Mouse (Mus musculus): ENCODE data around the gene C1qtnf2. TPM values are rescaled to one million over a fixed set of nuclear protein-coding genes. Genes with fewer than 3 reads are reported as not detected.
A peak's percentile ranks its signal among the peaks of the same experiment; 100 is the strongest.

Gene C1qtnf2
- 1.7 and 2.1 TPM in 2 replicates for polyA plus RNA-seq (2016; fragmentation: Nextera tagmentation; extraction: Ambion mirVana)

GRCm38 (mm10) chr11:43474225-43474774 lies at the start of gene C1qtnf2:
Gene C1qtnf2, plus strand, starts transcription at chr11:43474276.
- no peak within 1 kb of the TSS for H3K27ac ChIP-seq
- H3K36me3 ChIP-seq (replicated peaks) = no peaks in the 10 kb centered on the region
- ATAC-seq (ENCODE audit: low FRiP score) = peak; percentile 71
- H3K27me3 ChIP-seq = peaks cover 18% of the 10 kb centered on the region
- peaks cover 10% of the 10 kb centered on the region for H3K4me1 ChIP-seq
- 2% methylated on average over 24 of the region's 24 CpGs for WGBS
- H3K4me3 ChIP-seq (replicated peaks) = peak within 1 kb of the TSS; percentile 35
- H3K9me3 ChIP-seq = no peaks in the 10 kb centered on the region
- peak within 1 kb of the TSS; percentile 64 for H3K4me2 ChIP-seq
- H3K9ac ChIP-seq = peak within 1 kb of the TSS; percentile 33; the same call in 1 of the 2 replicates

DNA sequence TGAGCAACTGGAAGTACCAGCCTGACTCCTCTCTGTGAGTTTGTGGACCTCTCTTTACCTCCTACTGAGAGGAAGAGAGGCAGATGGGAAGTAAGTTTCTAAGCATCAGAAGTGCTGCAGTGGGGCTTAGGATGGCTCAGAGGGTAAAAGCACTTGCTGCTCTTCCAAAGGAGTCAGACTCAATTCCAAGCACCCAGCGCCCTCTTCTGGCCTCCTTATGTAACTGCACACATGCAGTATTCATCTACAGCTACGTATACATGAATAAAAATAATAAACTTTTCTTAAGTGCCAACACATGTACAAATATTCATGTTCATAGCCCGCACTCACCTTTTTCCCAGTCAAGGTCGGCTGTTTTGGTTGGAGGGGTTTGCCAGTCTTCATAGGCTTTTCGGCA lies 49.7 kb upstream of the C1qtnf2 start:
- no peak overlapping the region for H3K27ac ChIP-seq
- H3K4me3 ChIP-seq (replicated peaks) = no peak overlapping the region
- WGBS = 77% methylated on average over 5 of the region's 5 CpGs
- no peak overlapping the region; the same call in 1 of the 2 replicates for H3K9ac ChIP-seq
- H3K27me3 ChIP-seq = no peaks in the 10 kb centered on the region
- ATAC-seq (ENCODE audit: low FRiP score) = no peak
- H3K36me3 ChIP-seq (replicated peaks) = no peaks in the 10 kb centered on the region
- peaks cover 9% of the 10 kb centered on the region; the same call in 1 of the 2 replicates for H3K4me1 ChIP-seq
- no peaks in the 10 kb centered on the region for H3K9me3 ChIP-seq
- H3K4me2 ChIP-seq = no peak overlapping the region

DNA sequence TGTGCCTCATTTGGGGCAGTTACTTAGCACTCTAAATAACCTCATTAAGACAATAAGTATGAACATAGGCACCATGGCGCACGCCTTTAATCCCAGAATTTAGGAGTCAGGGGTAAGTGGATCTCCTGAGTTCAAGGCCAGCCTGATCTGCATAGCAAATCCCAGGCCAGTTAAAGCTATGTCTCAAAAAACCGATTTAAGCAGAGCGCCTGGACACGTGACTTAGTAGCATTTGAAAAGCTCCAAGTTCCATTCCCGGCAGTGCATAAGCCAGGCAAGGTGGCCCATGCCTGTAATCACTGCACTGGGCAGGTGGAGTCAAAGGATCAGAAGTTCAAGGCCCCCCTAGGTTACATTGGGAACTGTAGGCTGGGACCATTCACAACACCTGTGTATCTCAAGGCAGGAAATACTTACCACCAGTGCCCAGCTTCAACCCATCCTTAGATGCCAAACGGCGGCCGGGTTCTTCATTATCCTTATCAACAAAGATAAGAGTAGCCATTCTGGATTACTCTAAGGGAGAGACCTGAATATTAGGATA lies 48.8 kb upstream of the C1qtnf2 start:
- peak overlapping the region; percentile 59 for H3K4me3 ChIP-seq (replicated peaks)
- peaks cover 9% of the 10 kb centered on the region; the same call in 1 of the 2 replicates for H3K4me1 ChIP-seq
- no peaks in the 10 kb centered on the region for H3K27me3 ChIP-seq
- no peaks in the 10 kb centered on the region for H3K9me3 ChIP-seq
- H3K9ac ChIP-seq = no peak overlapping the region
- WGBS = 91% methylated on average over 9 of the region's 9 CpGs
- no peaks in the 10 kb centered on the region for H3K36me3 ChIP-seq (replicated peaks)
- no peak overlapping the region for H3K27ac ChIP-seq
- peak overlapping the region; percentile 58 for H3K4me2 ChIP-seq
- ATAC-seq (ENCODE audit: low FRiP score) = peak; percentile 40; the same call in 1 of the 2 replicates

DNA sequence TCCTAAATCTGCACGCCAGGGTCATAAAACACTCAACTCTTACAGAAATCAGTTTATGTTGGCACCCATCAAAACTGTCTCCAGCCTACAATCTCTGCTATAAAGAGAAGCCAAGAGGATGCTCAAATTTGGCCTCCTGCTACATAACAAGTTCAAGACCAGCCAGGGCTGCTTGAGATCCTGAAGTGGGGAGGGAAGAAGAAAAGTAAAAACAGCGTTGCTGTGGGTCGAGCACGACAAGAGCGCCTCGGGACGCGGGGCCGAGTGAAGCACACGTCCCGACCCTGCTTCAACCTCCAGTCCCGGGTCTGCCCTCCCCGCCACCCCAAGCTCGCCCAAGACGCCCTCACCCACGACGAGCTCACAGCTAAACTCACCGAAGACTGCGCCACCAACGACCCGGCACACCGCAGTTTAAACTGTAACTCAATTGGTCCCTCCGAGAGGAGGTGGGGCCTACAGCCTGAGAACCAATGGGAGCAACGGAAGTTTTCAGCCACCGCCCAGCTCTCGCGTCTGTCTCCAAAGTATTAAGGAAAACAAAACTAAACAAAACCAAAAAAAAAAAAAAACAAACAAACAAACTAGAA lies 48.2 kb upstream of the C1qtnf2 start, which contains the start of gene Pttg1:
Gene Pttg1, minus strand, starts transcription at position 428 of the 590 bp plus-strand sequence.
- WGBS = 3% methylated on average over 27 of the region's 27 CpGs
- Histone ChIP-seq H3K27ac (peak within 1 kb of the TSS; percentile 25; the same call in 1 of the 2 replicates), H3K4me3 (replicated peaks) (peak within 1 kb of the TSS; percentile 59), H3K4me2 (peak within 1 kb of the TSS; percentile 58), H3K9ac (peak within 1 kb of the TSS; percentile 58), H3K4me1 (peaks cover 9% of the 10 kb centered on the region; the same call in 1 of the 2 replicates), H3K9me3 (no peaks in the 10 kb centered on the region), H3K36me3 (replicated peaks) (no peaks in the 10 kb centered on the region), H3K27me3 (no peaks in the 10 kb centered on the region)
- ATAC-seq (ENCODE audit: low FRiP score) = peak; percentile 97

GRCm38 (mm10) chr11:43426414-43426884 lies 47.6 kb upstream of the C1qtnf2 start:
- no peaks in the 10 kb centered on the region for H3K27me3 ChIP-seq
- H3K4me1 ChIP-seq = peaks cover 9% of the 10 kb centered on the region; the same call in 1 of the 2 replicates
- no peak overlapping the region for H3K27ac ChIP-seq
- H3K4me3 ChIP-seq (replicated peaks) = peak overlapping the region; percentile 59
- no peak overlapping the region for H3K9ac ChIP-seq
- H3K36me3 ChIP-seq (replicated peaks) = no peaks in the 10 kb centered on the region
- peak overlapping the region; percentile 58 for H3K4me2 ChIP-seq
- no peaks in the 10 kb centered on the region for H3K9me3 ChIP-seq
- ATAC-seq (ENCODE audit: low FRiP score) = peak; percentile 49; the same call in 1 of the 2 replicates
- 18% methylated on average over 7 of the region's 7 CpGs for WGBS

DNA sequence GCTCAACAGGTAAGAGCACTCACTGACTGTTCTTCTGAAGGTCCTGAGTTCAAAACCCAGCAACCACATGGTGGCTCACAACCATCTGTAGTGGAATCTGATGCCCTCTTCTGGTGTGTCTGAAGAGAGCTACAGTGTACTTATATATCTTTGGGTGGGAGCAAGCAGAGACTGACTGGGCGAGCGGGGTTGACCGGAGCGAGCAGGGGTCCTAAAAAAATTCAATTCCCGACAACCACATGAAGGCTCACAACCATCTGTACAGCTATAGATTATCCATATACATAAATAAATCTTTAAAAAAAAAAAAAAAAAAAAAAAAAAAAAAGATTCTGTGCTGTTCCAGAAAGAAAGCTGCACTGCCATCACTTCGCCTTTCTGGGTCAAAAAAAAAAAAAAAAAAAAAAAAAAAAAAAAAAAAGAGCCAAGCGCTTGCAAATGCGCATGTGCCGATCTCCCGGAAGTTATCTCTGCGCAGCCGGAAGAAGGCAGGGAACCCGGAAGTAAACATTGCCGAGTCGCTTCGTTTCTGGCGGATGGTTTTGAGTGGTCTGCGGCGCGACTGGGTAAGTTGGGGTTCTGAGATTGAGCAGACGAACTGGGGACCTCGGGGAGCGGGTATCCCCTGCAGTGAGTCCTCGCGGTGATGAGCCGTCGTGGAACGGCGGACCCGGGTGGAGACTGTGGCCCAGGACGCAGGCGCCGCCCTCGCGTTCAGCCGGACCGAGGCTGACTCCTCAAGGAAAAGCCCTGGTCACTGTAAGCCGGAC lies 40.6 kb upstream of the C1qtnf2 start, which contains the start of gene Slu7:
Gene Slu7, plus strand, starts transcription at position 491 of the 770 bp plus-strand sequence.
- H3K4me3 ChIP-seq (replicated peaks) = peak within 1 kb of the TSS; percentile 83
- ATAC-seq (ENCODE audit: low FRiP score) = peak; percentile 90
- H3K9me3 ChIP-seq = no peaks in the 10 kb centered on the region
- H3K4me2 ChIP-seq = peak within 1 kb of the TSS; percentile 80
- peaks cover 12% of the 10 kb centered on the region for H3K36me3 ChIP-seq (replicated peaks)
- no peaks in the 10 kb centered on the region for H3K27me3 ChIP-seq
- H3K9ac ChIP-seq = peak within 1 kb of the TSS; percentile 75
- peak within 1 kb of the TSS; percentile 38; the same call in 1 of the 2 replicates for H3K27ac ChIP-seq
- peaks cover 8% of the 10 kb centered on the region for H3K4me1 ChIP-seq
- 7% methylated on average over 38 of the region's 38 CpGs for WGBS

DNA sequence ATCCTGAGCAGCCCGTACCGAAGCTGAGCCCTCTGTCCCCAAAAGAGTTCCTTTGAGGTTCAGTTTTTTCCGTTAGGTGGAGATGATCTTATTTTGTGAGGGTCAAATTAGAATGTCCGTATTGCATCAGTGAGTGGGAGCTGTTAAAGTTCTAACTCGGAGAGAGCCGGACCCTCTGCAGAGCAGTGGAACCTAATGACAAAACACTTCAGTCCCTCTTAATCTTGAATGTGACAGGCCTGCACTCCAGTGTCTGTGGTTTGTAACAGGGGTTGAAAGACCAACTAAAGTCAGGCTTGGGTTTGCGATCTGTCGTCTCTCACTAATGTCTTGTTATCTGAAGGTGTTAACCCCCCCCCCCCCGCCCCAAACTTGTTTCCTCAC lies 40.1 kb upstream of the C1qtnf2 start:
- Histone ChIP-seq H3K4me3 (replicated peaks) (peak overlapping the region; percentile 83), H3K9me3 (no peaks in the 10 kb centered on the region), H3K27ac (peak overlapping the region; percentile 38; the same call in 1 of the 2 replicates), H3K9ac (peak overlapping the region; percentile 75), H3K4me2 (peak overlapping the region; percentile 80), H3K27me3 (no peaks in the 10 kb centered on the region), H3K36me3 (replicated peaks) (peaks cover 18% of the 10 kb centered on the region), H3K4me1 (peaks cover 8% of the 10 kb centered on the region)
- ATAC-seq (ENCODE audit: low FRiP score) = peak; percentile 45
- 7% methylated on average over 9 of the region's 9 CpGs for WGBS

DNA sequence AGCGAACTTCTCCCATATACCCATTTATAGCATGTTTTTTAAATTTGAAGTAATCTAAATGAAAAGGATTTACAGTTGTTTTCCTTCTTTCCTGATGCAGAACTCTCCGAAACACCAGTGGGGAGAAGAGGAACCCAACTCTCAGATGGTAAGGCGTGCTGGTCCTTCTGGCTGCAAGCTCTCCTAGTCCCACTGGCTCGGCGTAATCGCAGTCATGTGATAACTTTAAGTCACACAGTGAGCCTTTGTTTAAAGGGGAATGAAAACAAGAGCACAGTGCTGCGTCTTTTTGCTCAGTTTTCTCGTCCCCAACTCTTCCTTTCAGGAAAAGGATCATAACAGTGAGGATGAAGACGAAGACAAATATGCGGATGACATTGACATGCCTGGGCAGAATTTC lies 33.0 kb upstream of the C1qtnf2 start:
- Histone ChIP-seq H3K9ac (no peak overlapping the region), H3K27ac (no peak overlapping the region), H3K9me3 (no peaks in the 10 kb centered on the region), H3K4me1 (no peaks in the 10 kb centered on the region), H3K36me3 (replicated peaks) (peaks cover 87% of the 10 kb centered on the region), H3K4me2 (no peak overlapping the region), H3K4me3 (replicated peaks) (no peak overlapping the region), H3K27me3 (no peaks in the 10 kb centered on the region)
- ATAC-seq (ENCODE audit: low FRiP score) = no peak
- WGBS = 93% methylated on average over 10 of the region's 10 CpGs

DNA sequence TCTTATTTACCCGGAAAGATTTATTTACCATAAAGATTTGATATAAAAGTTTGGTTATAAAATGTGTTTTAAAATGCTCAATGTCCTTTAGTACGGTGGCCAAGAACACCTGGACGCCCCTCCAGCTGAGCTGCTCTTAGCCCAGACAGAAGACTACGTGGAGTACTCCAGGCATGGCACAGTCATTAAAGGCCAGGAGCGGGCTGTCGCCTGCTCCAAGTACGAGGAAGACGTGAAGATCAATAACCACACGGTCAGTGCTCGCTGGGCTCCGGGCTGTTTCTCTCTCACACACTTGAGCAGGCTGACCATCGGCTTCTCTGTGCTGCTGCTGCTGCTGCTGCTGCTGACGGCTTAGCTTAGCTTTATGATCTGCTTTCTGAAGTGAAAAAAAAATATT lies 30.9 kb upstream of the C1qtnf2 start:
- Histone ChIP-seq H3K9me3 (no peaks in the 10 kb centered on the region), H3K4me2 (no peak overlapping the region), H3K36me3 (replicated peaks) (peaks cover 90% of the 10 kb centered on the region), H3K27me3 (no peaks in the 10 kb centered on the region), H3K4me1 (no peaks in the 10 kb centered on the region), H3K4me3 (replicated peaks) (no peak overlapping the region), H3K27ac (no peak overlapping the region), H3K9ac (no peak overlapping the region)
- WGBS = 95% methylated on average over 13 of the region's 13 CpGs
- no peak for ATAC-seq (ENCODE audit: low FRiP score)

- Histone ChIP-seq H3K9me3 (no peaks in the 10 kb centered on the region), H3K27ac (no peak overlapping the region), H3K4me1 (no peaks in the 10 kb centered on the region), H3K27me3 (no peaks in the 10 kb centered on the region), H3K9ac (no peak overlapping the region), H3K36me3 (replicated peaks) (peaks cover 26% of the 10 kb centered on the region), H3K4me3 (replicated peaks) (no peak overlapping the region), H3K4me2 (no peak overlapping the region)
- WGBS = 91% methylated on average over 2 of the region's 2 CpGs
- no peak for ATAC-seq (ENCODE audit: low FRiP score)
Observed at GRCm38 (mm10) chr11:43449916-43450315, 24.2 kb upstream of the C1qtnf2 start.

GRCm38 (mm10) chr11:43451322-43451721 lies 22.8 kb upstream of the C1qtnf2 start:
- no peak for ATAC-seq (ENCODE audit: low FRiP score)
- Histone ChIP-seq H3K9me3 (no peaks in the 10 kb centered on the region), H3K4me3 (replicated peaks) (no peak overlapping the region), H3K9ac (no peak overlapping the region), H3K4me1 (no peaks in the 10 kb centered on the region), H3K4me2 (no peak overlapping the region), H3K36me3 (replicated peaks) (peaks cover 12% of the 10 kb centered on the region), H3K27ac (no peak overlapping the region), H3K27me3 (no peaks in the 10 kb centered on the region)
- WGBS = 69% methylated on average over 4 of the region's 4 CpGs

- peaks cover 4% of the 10 kb centered on the region for H3K36me3 ChIP-seq (replicated peaks)
- H3K9me3 ChIP-seq = no peaks in the 10 kb centered on the region
- no peaks in the 10 kb centered on the region for H3K27me3 ChIP-seq
- no peak overlapping the region for H3K27ac ChIP-seq
- H3K4me1 ChIP-seq = no peaks in the 10 kb centered on the region
- no peak for ATAC-seq (ENCODE audit: low FRiP score)
- H3K9ac ChIP-seq = no peak overlapping the region
- 81% methylated on average over 2 of the region's 2 CpGs for WGBS
- no peak overlapping the region for H3K4me3 ChIP-seq (replicated peaks)
- H3K4me2 ChIP-seq = no peak overlapping the region
Observed at GRCm38 (mm10) chr11:43452266-43452665, 21.8 kb upstream of the C1qtnf2 start.
